Mouse (Mus musculus) MEL (cell line): ENCODE measurements at regions not wholly inside any gene's neighbourhood (a gene's known extent, or its start where the extent isn't known, plus 50 kb on each side); places are given as distances from the start of the nearest gene placed in this dataset.
"Not testable (repeated sequence)": the region's sequence is repeated elsewhere in the genome, so short reads cannot be mapped to it uniquely, and the experiment has no call there.

Experiments used
- DNase-seq: peaks from one replicate; pipeline ENCODE4 v3.0.0; 2011; ENCODE audit warnings: low read depth, low spot score
- H3K27ac ChIP-seq: 2 replicates; pipeline ENCODE4 v1.5.1; 2012; ENCODE audit warnings: low read depth, mild to moderate bottlenecking, control low read depth, low read length, moderate library complexity; ENCODE audit not compliant: control insufficient read depth
- H3K27me3 ChIP-seq, 2 experiments: fragments of 150-350 bp in 1 of 2; sonication (generic) in 1 of 2; 2 replicates each; pipeline ENCODE4 v1.6.1; 2012; ENCODE audit warnings: low read length in 2 of 2, mild to moderate bottlenecking in 2 of 2, improper control_type of control experiment in 1 of 2, moderate library complexity in 1 of 2; ENCODE audit not compliant: insufficient read depth in 2 of 2, control insufficient read depth in 1 of 2
- H3K36me3 ChIP-seq, 2 experiments: 2 replicates each; pipeline ENCODE4 v1.6.1; 2012 to 2014; ENCODE audit warnings: low read length in 2 of 2, improper control_type of control experiment in 1 of 2, inconsistent platforms in 1 of 2, mild to moderate bottlenecking in 1 of 2; ENCODE audit not compliant: insufficient read depth in 2 of 2, control insufficient read depth in 1 of 2
- H3K4me1 ChIP-seq, 2 experiments: fragments of 150-350 bp in 1 of 2; sonication (generic) in 1 of 2; 2 replicates each; pipeline ENCODE4 v1.6.1; 2012; ENCODE audit warnings: low read length in 2 of 2, improper control_type of control experiment in 1 of 2, mild to moderate bottlenecking in 1 of 2; ENCODE audit not compliant: insufficient read depth in 2 of 2, control insufficient read depth in 1 of 2
- H3K4me3 ChIP-seq, 2 experiments: fragments of 150-350 bp in 1 of 2; sonication (generic) in 1 of 2; 2 replicates each; pipeline ENCODE4 v1.5.1; 2012; ENCODE audit warnings: low read depth in 2 of 2, low read length in 2 of 2, mild to moderate bottlenecking in 2 of 2, moderate library complexity in 2 of 2, control low read depth in 1 of 2, improper control_type of control experiment in 1 of 2; ENCODE audit not compliant: control insufficient read depth in 1 of 2, insufficient read depth in 1 of 2
- H3K79me2 ChIP-seq: 2 replicates; pipeline ENCODE4 v1.6.1; 2012; ENCODE audit warnings: mild to moderate bottlenecking, low read length, moderate library complexity; ENCODE audit not compliant: control insufficient read depth, poor library complexity, insufficient read depth
- H3K9ac ChIP-seq: 2 replicates; pipeline ENCODE4 v1.6.1; 2012; ENCODE audit warnings: low read depth, mild to moderate bottlenecking, control low read depth, low read length, moderate library complexity; ENCODE audit not compliant: control insufficient read depth, poor library complexity, severe bottlenecking
- H3K9me3 ChIP-seq: fragments of 150-350 bp; sonication (generic); replicated peaks from 2 replicates; pipeline ENCODE4 v1.6.1; 2012; ENCODE audit warnings: mild to moderate bottlenecking, low read length, improper control_type of control experiment, moderate library complexity; ENCODE audit not compliant: insufficient read depth
- BHLHE40 ChIP-seq: IDR thresholded peaks from 2 replicates; pipeline ENCODE4 v1.6.1; 2012; ENCODE audit warnings: low read depth, mild to moderate bottlenecking, inconsistent platforms, low read length, improper control_type of control experiment, borderline replicate concordance
- CHD1 ChIP-seq: IDR thresholded peaks from 2 replicates; pipeline ENCODE4 v1.6.1; 2012; ENCODE audit warnings: low read depth, mild to moderate bottlenecking, inconsistent platforms, low read length, improper control_type of control experiment
- EP300 ChIP-seq, 2 experiments: IDR thresholded peaks; 2 replicates each; pipeline ENCODE4 v1.6.1; 2011; ENCODE audit warnings: improper control_type of control experiment in 2 of 2, low read length in 2 of 2, low read depth in 1 of 2, mild to moderate bottlenecking in 1 of 2
- ETS1 ChIP-seq: IDR thresholded peaks from 2 replicates; pipeline ENCODE4 v1.6.1; 2012; ENCODE audit warnings: low read depth, mild to moderate bottlenecking, inconsistent platforms, low read length, improper control_type of control experiment, moderate library complexity
- GATA1 ChIP-seq: IDR thresholded peaks from 2 replicates; pipeline ENCODE4 v1.6.1; 2011; ENCODE audit warnings: low read depth, low read length, improper control_type of control experiment
- MXI1 ChIP-seq: IDR thresholded peaks from 2 replicates; pipeline ENCODE4 v1.6.1; 2011; ENCODE audit warnings: mild to moderate bottlenecking, low read depth, low read length, improper control_type of control experiment
- POLR2A ChIP-seq, 2 experiments: IDR thresholded peaks; 2 replicates each; pipeline ENCODE4 v1.6.1; 2011 to 2012; ENCODE audit warnings: low read length in 2 of 2, mild to moderate bottlenecking in 2 of 2, control low read depth in 1 of 2, improper control_type of control experiment in 1 of 2, low read depth in 1 of 2, moderate library complexity in 1 of 2; ENCODE audit not compliant: control insufficient read depth in 1 of 2, insufficient read depth in 1 of 2, poor library complexity in 1 of 2
- POLR2AphosphoS2 ChIP-seq: IDR thresholded peaks from 2 replicates; pipeline ENCODE4 v1.6.1; 2011; ENCODE audit warnings: low read length, improper control_type of control experiment
- RCOR1 ChIP-seq: IDR thresholded peaks from 2 replicates; pipeline ENCODE4 v1.6.1; 2012; ENCODE audit warnings: low read depth, mild to moderate bottlenecking, inconsistent platforms, low read length, improper control_type of control experiment
- TAL1 ChIP-seq: IDR thresholded peaks from 2 replicates; pipeline ENCODE4 v1.6.1; 2012; ENCODE audit warnings: mild to moderate bottlenecking, inconsistent platforms, low read length, moderate library complexity, mixed read lengths
- TCF12 ChIP-seq: IDR thresholded peaks from 2 replicates; pipeline ENCODE4 v1.6.1; 2014; ENCODE audit warnings: low read depth, mild to moderate bottlenecking, inconsistent platforms, low read length, improper control_type of control experiment, moderate library complexity

DNA sequence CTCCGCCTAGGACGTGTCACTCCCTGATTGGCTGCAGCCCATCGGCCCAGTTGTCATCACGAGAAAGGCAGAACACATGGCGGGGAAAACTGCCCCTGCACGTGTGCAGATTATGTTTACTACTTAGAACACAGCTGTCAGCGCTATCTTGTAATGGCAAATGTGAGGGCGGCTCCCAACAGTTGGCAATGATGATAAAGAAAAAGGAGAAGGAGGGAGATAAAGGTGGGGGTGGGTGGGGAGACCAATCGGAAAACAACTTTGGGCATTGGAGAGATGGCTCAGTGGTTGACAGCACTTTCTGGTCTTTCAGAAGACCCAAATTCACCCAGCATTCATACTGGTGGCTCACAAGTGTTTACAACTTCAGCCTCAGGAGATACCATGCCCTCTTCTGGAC lies 257.6 kb downstream of the Pten start:
- not testable (repeated sequence) for H3K36me3 ChIP-seq, H3K27me3 ChIP-seq, H3K4me1 ChIP-seq, H3K9ac ChIP-seq, H3K79me2 ChIP-seq, H3K9me3 ChIP-seq, H3K4me3 ChIP-seq
- TF ChIP-seq TCF12 (peak; percentile 87), BHLHE40 (peak; percentile 68; the same call in 1 of the 2 replicates), EP300 (IDR thresholded peaks at IDR 0.05; ENCODE audit: low read depth in 1 of 2, low read length in 2 of 2) (peak; percentile 51 to 84; a peak in 3 of 4 replicates), GATA1 (peak; percentile 22; the same call in 1 of the 2 replicates), TAL1 (peak; percentile 58), ETS1 (peak; percentile 81)
- H3K27ac ChIP-seq, result peak overlapping the region; percentile 53; the same call in 1 of the 2 replicates
- peak; percentile 66 for DNase-seq

DNA sequence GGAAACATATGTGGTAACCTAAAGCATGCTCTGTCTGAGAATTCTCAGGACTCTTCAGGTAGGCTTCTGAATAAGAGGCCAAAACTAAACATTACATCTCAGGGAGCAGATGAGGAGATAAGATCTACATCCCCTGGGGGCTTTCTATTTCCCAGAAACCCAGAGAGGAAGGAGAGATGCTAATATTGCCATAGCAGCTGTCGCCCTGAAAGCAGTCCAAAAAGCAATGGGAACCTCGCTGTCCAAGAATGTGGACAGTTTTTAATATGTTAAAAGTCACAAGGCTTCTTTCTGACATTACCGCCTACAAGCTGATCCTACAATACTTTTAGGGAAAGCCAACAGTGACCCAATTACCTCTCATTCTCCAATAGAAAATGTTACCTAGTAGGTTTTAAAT lies 263.9 kb downstream of the Pten start:
- TF ChIP-seq ETS1, result no peak
- no peak for TF ChIP-seq RCOR1
- TF ChIP-seq POLR2A (IDR thresholded peaks at IDR 0.05; ENCODE audit: control insufficient read depth in 1 of 2, insufficient read depth in 1 of 2, low read depth in 1 of 2, low read length in 2 of 2, poor library complexity in 1 of 2), result no peak
- TF ChIP-seq POLR2AphosphoS2, result no peak
- TF ChIP-seq MXI1, result no peak
- no peak for DNase-seq

DNA sequence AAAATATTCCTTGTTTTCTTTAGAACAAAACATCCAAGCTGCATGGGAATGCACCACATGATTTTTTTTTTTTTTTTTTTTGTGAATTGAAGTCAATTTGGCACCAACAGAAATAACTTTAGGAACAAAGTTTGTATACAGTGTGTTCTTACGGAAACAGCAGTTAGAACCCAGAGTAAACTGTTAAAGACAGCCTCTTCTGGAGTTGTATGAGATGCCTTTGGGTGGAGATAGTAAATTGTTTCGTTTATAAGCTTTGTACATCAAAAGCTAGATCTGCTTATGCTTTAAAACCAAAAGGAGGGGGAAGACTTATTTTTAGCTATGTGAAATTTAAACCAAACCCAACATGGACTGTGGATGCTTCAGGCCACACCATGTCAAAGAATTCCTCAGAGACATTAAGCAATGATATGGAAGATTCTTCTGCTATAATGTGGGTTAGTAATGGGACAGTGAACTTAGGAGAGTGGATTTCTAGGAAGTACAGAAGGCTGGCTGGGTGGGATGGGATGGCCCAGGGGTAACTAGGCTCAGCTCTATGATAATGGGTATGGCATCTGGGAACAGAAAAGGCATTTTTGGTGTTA lies 265.6 kb downstream of the Pten start:
- TF ChIP-seq CHD1, result no peak
- TF ChIP-seq, all 39 proteins: peak for 0
- no peaks in the 10 kb centered on the region; a peak in 1 of 4 replicates for H3K27me3 ChIP-seq
- no peak overlapping the region for H3K4me3 ChIP-seq
- H3K9ac ChIP-seq, result no peak overlapping the region
- H3K36me3 ChIP-seq, result no peaks in the 10 kb centered on the region
- no peak for DNase-seq
- H3K27ac ChIP-seq, result no peak overlapping the region
- no peaks in the 10 kb centered on the region for H3K9me3 ChIP-seq
- no peaks in the 10 kb centered on the region for H3K79me2 ChIP-seq
- H3K4me1 ChIP-seq, result no peaks in the 10 kb centered on the region

More for the DNA sequence above, 263.9 kb downstream of the Pten start:
- H3K4me3 ChIP-seq, result no peak overlapping the region
- H3K27me3 ChIP-seq, result no peaks in the 10 kb centered on the region
- H3K36me3 ChIP-seq, result no peaks in the 10 kb centered on the region
- no peak overlapping the region for H3K27ac ChIP-seq
- no peak overlapping the region for H3K9ac ChIP-seq
- no peaks in the 10 kb centered on the region for H3K4me1 ChIP-seq
- no peaks in the 10 kb centered on the region for H3K79me2 ChIP-seq
- H3K9me3 ChIP-seq, result no peaks in the 10 kb centered on the region
